Mouse (Mus musculus): ENCODE data around the gene Eif3m. TPM values are rescaled to one million over a fixed set of nuclear protein-coding genes. Genes with fewer than 3 reads are reported as not detected.
"Not testable (repeated sequence)": the region's sequence is repeated elsewhere in the genome, so short reads cannot be mapped to it uniquely, and the experiment has no call there.

Eif3m gene
- total RNA-seq (2021) = 100 to 1,000 TPM; 156 to 163 TPM
- long read RNA-seq, experiment 1, transcript Eif3m-201 (11 exons, 1,283 nt) = major isoform, 175 of 241 reads
- long read RNA-seq, experiment 1, partial matches to known transcripts = 61 of 241 reads
- long read RNA-seq, experiment 1, other reads (novel, unspliced or antisense) = 4 of 241 reads
- long read RNA-seq, experiment 2, transcript Eif3m-201 (11 exons, 1,283 nt) = major isoform, 44 of 49 reads
- long read RNA-seq, experiment 2, partial matches to known transcripts = 4 of 49 reads
- long read RNA-seq, experiment 2, other reads (novel, unspliced or antisense) = 0 of 49 reads

GRCm38 (mm10) chr2:105016967-105017287 is at the start of gene Eif3m:
Eif3m (minus strand) TSS chr2:105017080.
- DNase-seq = peak; percentile 95 to 97

- DNase-seq = no peak
Measured at GRCm38 (mm10) chr2:105062741-105063372, 46.0 kb upstream of the Eif3m start.

- DNase-seq = no peak
Measured at GRCm38 (mm10) chr2:105058577-105059116, 41.8 kb upstream of the Eif3m start.

GRCm38 (mm10) chr2:105055529-105055928 is 38.6 kb upstream of the Eif3m start:
- no peak for DNase-seq

- DNase-seq = no peak
Measured at GRCm38 (mm10) chr2:105048301-105048700, 31.4 kb upstream of the Eif3m start.

GRCm38 (mm10) chr2:105043152-105043551 is 26.3 kb upstream of the Eif3m start:
- DNase-seq = no peak

- DNase-seq = no peak
Measured at GRCm38 (mm10) chr2:105040859-105041258, 24.0 kb upstream of the Eif3m start.

- DNase-seq = no peak
Measured at GRCm38 (mm10) chr2:105038879-105039278, 22.0 kb upstream of the Eif3m start.

GRCm38 (mm10) chr2:105037956-105038569 is 21.2 kb upstream of the Eif3m start:
- DNase-seq = no peak

- peak; percentile 32 to 34 for DNase-seq
Measured at GRCm38 (mm10) chr2:105036401-105037070, 19.7 kb upstream of the Eif3m start.

GRCm38 (mm10) chr2:105035985-105036384 is 19.1 kb upstream of the Eif3m start:
- peak in 1 of 2 experiments; percentile 26 for DNase-seq

- no peak for DNase-seq
Measured at GRCm38 (mm10) chr2:105034084-105034483, 17.2 kb upstream of the Eif3m start.

GRCm38 (mm10) chr2:105030505-105030904 is 13.6 kb upstream of the Eif3m start:
- DNase-seq = no peak

- DNase-seq = peak; percentile 85 to 87
Measured at GRCm38 (mm10) chr2:105028806-105029205, 11.9 kb upstream of the Eif3m start.

- DNase-seq = no peak
Measured at GRCm38 (mm10) chr2:105026950-105027695, 10.2 kb upstream of the Eif3m start.

- not testable (repeated sequence) for DNase-seq
Measured at GRCm38 (mm10) chr2:105025610-105026009, 8.7 kb upstream of the Eif3m start.

- DNase-seq = no peak
Measured at GRCm38 (mm10) chr2:105023815-105024214, 6.9 kb upstream of the Eif3m start.

GRCm38 (mm10) chr2:105023031-105023615 is 6.2 kb upstream of the Eif3m start:
- DNase-seq = no peak

- no peak for DNase-seq
Measured at GRCm38 (mm10) chr2:105021836-105022235, 5.0 kb upstream of the Eif3m start.

- peak; percentile 33 to 49 for DNase-seq
Measured at GRCm38 (mm10) chr2:105021256-105021655, 4.4 kb upstream of the Eif3m start.

- no peak for DNase-seq
Measured at GRCm38 (mm10) chr2:105019457-105019856, 2.6 kb upstream of the Eif3m start.
